Mouse (Mus musculus) induced T-regulatory cell, adult 2 months (primary cell): Measurements from ENCODE around the gene Cd93.

ENCODE experiments used
- DNase-seq: peaks from one replicate; pipeline ENCODE4 v3.0.0-alpha.2; 2012; ENCODE audit warnings: low read depth

The Cd93 gene

GRCm38 (mm10) chr2:148402227-148402626, 41.1 kb downstream of the Cd93 start:
- DNase-seq, result no peak

DNA sequence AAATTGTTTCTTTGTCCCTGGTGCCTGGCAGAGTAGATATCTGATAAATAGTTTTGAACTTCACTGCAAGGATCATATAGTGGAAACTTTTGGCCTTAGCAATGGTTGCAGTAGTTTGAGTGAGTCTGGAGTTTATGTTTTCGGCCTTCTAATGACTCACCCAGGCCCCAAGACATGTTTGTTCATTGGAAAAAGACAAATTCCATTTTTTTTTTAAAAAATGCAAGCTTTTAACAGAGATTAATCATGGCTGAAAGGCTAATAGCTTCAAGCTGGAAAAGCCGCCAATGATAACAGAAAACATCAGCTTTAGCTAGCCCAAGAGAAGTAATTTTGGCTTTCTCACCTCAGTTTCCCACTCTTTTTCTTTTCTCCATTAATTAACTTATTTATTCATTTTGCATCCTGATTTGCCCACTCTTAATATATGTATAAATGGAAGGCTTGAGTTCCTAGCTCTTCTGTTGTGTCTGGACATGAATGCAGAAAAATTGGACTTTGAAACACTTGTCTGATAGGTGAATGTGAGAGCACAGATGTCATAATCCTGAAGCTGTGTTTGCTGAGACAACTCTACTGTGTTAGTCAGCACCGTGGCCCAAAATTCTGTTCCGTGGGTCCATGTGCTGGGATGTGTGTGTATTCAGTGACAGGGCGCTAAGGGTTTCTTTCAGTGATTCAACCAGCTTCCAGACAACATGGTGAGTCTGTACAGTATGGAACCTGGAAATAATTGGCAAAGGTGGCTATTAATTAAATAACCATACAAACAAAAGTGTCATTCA, 44.3 kb downstream of the Cd93 start:
- DNase-seq, result no peak

GRCm38 (mm10) chr2:148397784-148398100, 45.6 kb downstream of the Cd93 start:
- no peak for DNase-seq

DNA sequence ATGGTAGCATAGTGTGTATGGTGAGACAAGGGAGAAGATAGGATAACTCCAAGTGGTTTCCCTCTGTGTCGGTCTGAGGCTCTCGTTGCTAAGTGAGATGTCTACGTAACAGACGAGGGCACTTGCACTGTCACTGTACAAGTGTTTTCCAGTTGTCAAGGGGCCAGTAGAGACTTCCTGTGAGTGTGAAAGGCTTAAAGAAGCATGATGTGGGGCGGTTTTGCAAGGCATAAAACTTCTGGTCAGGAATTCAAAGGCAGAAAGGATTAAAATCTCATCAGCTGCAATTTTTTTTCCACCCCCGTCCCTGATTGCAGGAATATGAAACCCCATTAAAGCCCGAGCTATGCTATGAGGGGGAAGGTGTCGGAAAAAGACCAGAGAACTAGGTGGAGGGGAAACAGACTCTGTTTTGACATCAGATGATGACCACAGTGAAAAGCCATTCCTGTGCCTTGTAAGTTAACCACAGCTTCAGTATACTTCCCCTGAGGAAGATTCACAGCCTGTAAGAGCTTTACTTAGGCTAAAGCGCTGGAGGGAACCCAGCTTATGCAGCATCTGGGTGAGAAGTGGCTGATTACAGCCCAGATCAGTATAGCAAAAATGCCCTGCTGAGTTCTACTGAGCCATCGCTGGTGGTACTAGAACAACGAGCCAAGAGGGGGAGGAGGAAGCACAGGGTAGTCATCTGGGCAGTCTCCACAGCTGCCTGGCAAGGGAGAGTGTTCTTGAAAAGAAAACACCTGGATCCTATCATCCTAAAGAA, 46.2 kb downstream of the Cd93 start:
- DNase-seq, result no peak

DNA sequence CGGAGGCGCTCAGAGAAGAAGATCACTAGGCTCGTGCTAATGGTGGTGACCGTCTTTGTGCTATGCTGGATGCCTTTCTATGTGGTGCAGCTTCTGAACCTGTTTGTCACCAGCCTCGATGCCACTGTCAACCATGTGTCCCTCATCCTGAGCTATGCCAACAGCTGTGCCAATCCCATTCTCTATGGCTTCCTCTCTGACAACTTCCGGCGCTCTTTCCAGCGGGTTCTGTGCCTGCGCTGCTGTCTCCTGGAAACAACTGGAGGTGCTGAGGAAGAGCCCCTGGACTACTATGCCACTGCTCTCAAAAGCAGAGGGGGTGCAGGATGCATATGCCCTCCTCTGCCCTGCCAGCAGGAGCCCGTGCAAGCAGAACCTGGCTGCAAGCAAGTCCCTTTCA, 47.2 kb downstream of the Cd93 start:
- DNase-seq, result no peak

- no peak for DNase-seq
These were observed 48.0 kb downstream of the Cd93 start, which contains the start of gene Sstr4 for GRCm38 (mm10) chr2:148395131-148396051. Sstr4 (plus strand) TSS chr2:148395344.

GRCm38 (mm10) chr2:148393846-148394245, 49.5 kb downstream of the Cd93 start:
- no peak for DNase-seq

DNA sequence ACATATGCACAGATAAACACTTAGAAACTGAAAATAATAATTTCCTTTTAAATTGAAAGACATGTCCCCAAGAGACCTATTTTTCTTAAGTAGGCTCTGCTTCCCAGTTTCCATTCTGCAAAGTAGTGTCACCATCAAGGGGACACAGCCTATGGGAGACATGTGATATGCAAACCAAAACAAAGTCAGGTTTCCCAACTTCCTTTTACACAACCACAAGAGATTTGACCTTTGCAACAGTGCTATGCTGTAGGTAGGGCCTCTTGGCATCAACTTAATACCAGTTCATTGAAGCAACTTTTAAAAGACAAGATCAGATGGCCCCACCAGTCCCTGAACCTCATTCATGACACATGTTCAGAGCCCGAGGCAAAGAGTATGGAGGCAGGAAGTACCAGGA, 50.2 kb downstream of the Cd93 start:
- no peak for DNase-seq

DNA sequence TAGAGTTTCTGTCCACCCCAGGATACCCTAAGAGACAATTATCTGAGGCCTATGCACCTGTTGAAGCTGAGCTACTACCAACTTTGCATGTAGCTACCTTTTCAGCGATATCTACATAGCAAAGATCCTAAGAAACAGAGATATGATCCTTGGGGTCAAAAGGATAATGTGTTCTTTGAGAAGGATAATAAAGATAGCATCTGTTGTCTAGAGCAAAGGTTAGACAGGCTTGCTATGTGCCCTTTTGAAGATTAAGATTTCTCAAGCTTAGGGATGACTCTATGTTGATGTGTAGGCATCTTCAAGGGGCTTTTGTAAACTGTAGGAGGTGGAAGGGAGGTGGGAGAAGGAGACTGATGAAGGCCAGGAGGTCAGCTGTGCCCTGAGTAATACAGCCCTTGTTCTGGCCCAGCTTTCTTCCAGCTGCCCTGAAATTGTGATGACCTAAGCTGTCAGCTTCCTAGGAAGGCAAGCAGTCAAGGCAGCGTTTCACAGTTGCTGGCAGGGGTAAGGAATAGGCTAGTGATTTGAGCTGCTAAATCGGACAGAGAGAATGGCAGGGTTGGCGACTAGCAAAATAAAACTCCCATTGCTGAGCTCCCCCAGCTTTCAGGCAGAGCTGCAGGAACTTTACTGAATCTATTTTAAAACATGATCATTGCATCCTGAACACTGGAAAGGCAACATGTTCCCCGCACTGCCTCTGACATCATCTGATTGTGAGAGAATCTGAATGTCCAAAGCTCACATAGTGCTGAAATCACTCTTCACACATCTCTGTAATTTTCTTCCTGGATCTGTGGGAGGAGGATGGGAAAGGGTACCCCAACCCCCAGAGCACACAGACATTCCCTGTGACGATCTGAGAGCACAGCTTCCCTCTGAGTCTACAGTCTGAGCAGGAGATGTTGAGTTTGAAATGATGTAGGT, 55.4 kb downstream of the Cd93 start:
- DNase-seq, result no peak

DNA sequence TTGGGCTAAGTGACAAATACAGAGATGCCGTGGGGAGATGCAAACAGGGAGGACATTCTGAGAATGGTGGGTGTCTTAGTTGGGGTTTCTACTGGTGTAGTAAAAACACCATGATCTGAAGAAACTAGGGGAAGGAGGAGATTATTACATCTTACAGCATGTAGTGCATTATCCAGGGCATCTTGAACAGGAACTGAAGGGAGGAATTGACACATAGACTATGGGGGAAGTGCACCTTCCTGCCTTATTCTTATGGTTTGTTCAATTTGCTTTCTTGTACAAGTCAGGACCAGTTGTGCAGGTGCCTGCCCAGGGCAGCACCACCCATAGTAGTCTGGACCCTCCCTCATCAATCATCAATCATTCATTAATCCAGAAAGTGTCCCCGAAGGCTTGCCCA, 56.4 kb downstream of the Cd93 start:
- DNase-seq, result no peak
